Comparison of ENCODE assay signal across 8 mouse cellular contexts in the genomic region with DNA sequence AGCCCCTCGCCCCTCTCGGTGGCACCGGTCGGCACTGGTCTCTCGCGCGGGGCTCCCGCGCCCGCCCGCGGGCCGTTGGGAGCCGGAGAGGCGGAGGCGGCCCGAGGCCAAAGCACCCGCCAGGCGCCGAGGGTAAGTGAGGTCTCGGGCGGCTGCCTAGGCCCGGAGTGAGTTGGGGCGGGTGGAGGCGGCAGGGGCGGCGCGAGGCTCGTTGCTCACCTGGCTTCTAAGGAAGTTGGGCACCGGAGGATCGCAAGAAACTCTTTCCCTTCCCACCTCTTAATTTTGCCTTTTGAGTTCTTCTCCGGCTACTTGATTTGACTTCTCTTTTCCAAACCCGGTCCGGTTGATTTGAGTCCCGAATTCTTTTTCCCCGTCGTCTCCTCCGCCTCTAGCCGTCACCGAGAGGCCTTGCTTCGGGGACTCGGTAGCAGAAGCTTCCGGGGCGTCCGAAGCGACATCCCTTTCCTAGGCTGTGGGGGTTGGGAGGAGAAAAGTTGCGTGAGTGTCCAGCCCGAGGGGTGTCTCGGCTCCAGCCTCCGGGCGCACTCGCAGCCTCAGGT. TPM values are rescaled to one million over a fixed set of nuclear protein-coding genes. Genes with fewer than 3 reads are reported as not detected.
A peak's percentile ranks its signal among the peaks of the same experiment; 100 is the strongest.
DNase-seq lines count a peak whose midpoint lies in the region; ATAC-seq and TF ChIP-seq lines count a peak whose summit lies in the region.

No protein-coding gene starts in this region.

- WGBS in forebrain, embryonic 10.5 days, result under 1% methylated on average over 52 of the region's 52 CpGs

- TF ChIP-seq CTCF in G1E (IDR thresholded peaks at IDR 0.05; ENCODE audit: low read depth, low read length), result no peak

- peak overlapping the region; percentile 83 for H3K4me3 ChIP-seq in G1E (ENCODE audit: low read depth, low read length)
- peak overlapping the region; percentile 83 for H3K4me3 ChIP-seq in brown adipose tissue, adult 24 weeks (ENCODE audit: insufficient read depth, low read depth, low read length)
- H3K4me3 ChIP-seq in forebrain, embryonic 10.5 days, result peak overlapping the region; percentile 98

- no peaks in the 10 kb centered on the region for H3K27me3 ChIP-seq in G1E (ENCODE audit: insufficient read depth, low read length)
- H3K27me3 ChIP-seq in forebrain, embryonic 10.5 days (ENCODE audit: poor library complexity, severe bottlenecking), result no peaks in the 10 kb centered on the region

- peaks cover 32% of the 10 kb centered on the region for H3K36me3 ChIP-seq in G1E (replicated peaks)
- H3K36me3 ChIP-seq in forebrain, embryonic 10.5 days (replicated peaks), result peaks cover 24% of the 10 kb centered on the region

- H3K27ac ChIP-seq in brown adipose tissue, adult 24 weeks (replicated peaks; ENCODE audit: low read depth, low read length), result peak overlapping the region; percentile 82
- peak overlapping the region; percentile 98 for H3K27ac ChIP-seq in forebrain, embryonic 10.5 days

- intact Hi-C loops in heart, postnatal 14 days (cut with DNase I), result loop anchor here (10.0 kb wide), 1 partner anchor 90 kb away; no protein-coding TSS in a partner anchor

- DNase-seq in G1E (ENCODE audit: low spot score), result peak; percentile 39
- DNase-seq in forebrain, embryonic 10.5 days (ENCODE audit: extremely low spot score, low spot score), result peak; percentile 40
- peak; percentile 36 to 59 for DNase-seq in heart, postnatal 14 days
- peak; percentile 23 to 40 for DNase-seq in layer of hippocampus, postnatal 14 days (ENCODE audit: low spot score in 2 of 2)
- peak; percentile 59 to 66 for DNase-seq in lung, postnatal 4 days
- DNase-seq in right cerebral cortex, postnatal 36 days (ENCODE audit: low spot score in 2 of 2), result peak; percentile 12 to 15
- DNase-seq in yolk sac, embryonic 10.5 days (ENCODE audit: low spot score), result peak; percentile 73

- peaks cover 46% of the 10 kb centered on the region for H3K4me1 ChIP-seq in G1E (ENCODE audit: insufficient read depth, low read depth, low read length)
- no peaks in the 10 kb centered on the region for H3K4me1 ChIP-seq in brown adipose tissue, adult 24 weeks (ENCODE audit: control insufficient read depth, insufficient read depth, insufficient read length, low read length)
- peaks cover 27% of the 10 kb centered on the region for H3K4me1 ChIP-seq in forebrain, embryonic 10.5 days

- H3K9me3 ChIP-seq in G1E (replicated peaks), result no peaks in the 10 kb centered on the region
- H3K9me3 ChIP-seq in forebrain, embryonic 10.5 days, result no peaks in the 10 kb centered on the region

- no peak; the same call in 1 of the 2 replicates for ATAC-seq in G1E (ENCODE audit: extremely low read depth, insufficient number of reproducible peaks, low FRiP score, poor library complexity, severe bottlenecking)

RNA-seq across cellular contexts. Expression of a gene that starts 0.6 kb away (rescaled TPM):
- total RNA-seq in G1E (2014; fragmentation: Nextera tagmentation) (283 and 301 TPM in 2 replicates), G1E (2017) (210 and 238 TPM in 2 replicates)
- polyA plus RNA-seq in G1E (2012), result 29.9 and 32.6 TPM in 2 replicates
- polyA plus RNA-seq in brown adipose tissue, adult 24 weeks (2012; ENCODE audit: insufficient read depth, insufficient read length, missing spikeins), result 37.1 and 39.0 TPM in 2 replicates
- 25.7 and 26.3 TPM in 2 replicates for polyA plus RNA-seq in forebrain, embryonic 10.5 days (2016; fragmentation: Nextera tagmentation; extraction: Ambion mirVana)
- total RNA-seq in heart, postnatal 14 days (2021), result 10 to 100 TPM; 37.1 to 40.0 TPM
- total RNA-seq in layer of hippocampus, postnatal 14 days (2021), result 10 to 100 TPM; 46.1 to 47.0 TPM

Comparison
In these comparisons a context has a peak if more than half of its experiments do, and no peak if none do; other contexts are left out.
1. DNase-seq: peak in every context shown above with its lines; median percentile 73 in yolk sac, embryonic 10.5 days; 62 in lung, postnatal 4 days; 48 in heart, postnatal 14 days; 40 in forebrain, embryonic 10.5 days; 39 in G1E; 32 in layer of hippocampus, postnatal 14 days; 14 in right cerebral cortex, postnatal 36 days.
2. RNA of a gene that starts 0.6 kb away (total RNA-seq): 210 to 301 TPM in G1E; 46.1 to 47.0 TPM in layer of hippocampus, postnatal 14 days and 37.1 to 40.0 TPM in heart, postnatal 14 days; every median in the first group is over 4 times any median in the second.
3. Peak in every context shown above with its lines, with median percentiles within 50 percentile points of each other: H3K4me3 ChIP-seq.